Mouse (Mus musculus): ENCODE measurements around the gene Gria4.

DNA sequence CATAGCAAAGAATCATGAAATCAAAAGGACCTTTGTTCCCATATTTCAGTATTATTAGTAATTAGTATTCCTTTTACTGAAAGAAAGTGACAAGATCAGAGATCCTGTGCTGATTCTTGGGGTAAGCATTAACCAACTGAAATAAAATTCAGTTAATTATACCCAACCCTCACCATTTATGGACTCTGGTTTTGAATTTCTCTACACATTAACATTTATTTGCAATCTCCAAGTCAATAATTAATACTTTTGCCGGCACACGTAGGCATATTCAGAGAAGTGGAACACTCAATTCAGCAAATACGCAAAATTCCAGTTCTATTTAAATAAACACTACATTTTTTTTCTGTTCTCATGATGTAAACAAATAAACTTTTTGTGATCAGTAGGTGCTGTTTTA, 289.9 kb downstream of the Gria4 start:
- TF ChIP-seq CTCF (IDR thresholded peaks at IDR 0.05; ENCODE audit: extremely low read depth, insufficient read length, insufficient replicate concordance, low read depth, low read length) (no peak), POLR2A (IDR thresholded peaks at IDR 0.05; ENCODE audit: low read depth, low read length) (no peak)

All from small intestine, adult 2 months (tissue).